Mouse (Mus musculus) MEL (cell line): ENCODE data around the gene Nop9. TPM values are rescaled to one million over a fixed set of nuclear protein-coding genes. Genes with fewer than 3 reads are reported as not detected.

Experiments
- DNase-seq: peaks from one replicate; pipeline ENCODE4 v3.0.0; 2011; ENCODE audit warnings: low read depth, low spot score
- H3K27ac ChIP-seq: 2 replicates; pipeline ENCODE4 v1.5.1; 2012; ENCODE audit warnings: low read depth, mild to moderate bottlenecking, control low read depth, low read length, moderate library complexity; ENCODE audit not compliant: control insufficient read depth
- H3K27me3 ChIP-seq, 2 experiments: fragments of 150-350 bp in 1 of 2; sonication (generic) in 1 of 2; 2 replicates each; pipeline ENCODE4 v1.6.1; 2012; ENCODE audit warnings: low read length in 2 of 2, mild to moderate bottlenecking in 2 of 2, improper control_type of control experiment in 1 of 2, moderate library complexity in 1 of 2; ENCODE audit not compliant: insufficient read depth in 2 of 2, control insufficient read depth in 1 of 2
- H3K36me3 ChIP-seq, 2 experiments: 2 replicates each; pipeline ENCODE4 v1.6.1; 2012 to 2014; ENCODE audit warnings: low read length in 2 of 2, improper control_type of control experiment in 1 of 2, inconsistent platforms in 1 of 2, mild to moderate bottlenecking in 1 of 2; ENCODE audit not compliant: insufficient read depth in 2 of 2, control insufficient read depth in 1 of 2
- H3K4me1 ChIP-seq, 2 experiments: fragments of 150-350 bp in 1 of 2; sonication (generic) in 1 of 2; 2 replicates each; pipeline ENCODE4 v1.6.1; 2012; ENCODE audit warnings: low read length in 2 of 2, improper control_type of control experiment in 1 of 2, mild to moderate bottlenecking in 1 of 2; ENCODE audit not compliant: insufficient read depth in 2 of 2, control insufficient read depth in 1 of 2
- H3K4me3 ChIP-seq, 2 experiments: fragments of 150-350 bp in 1 of 2; sonication (generic) in 1 of 2; 2 replicates each; pipeline ENCODE4 v1.5.1; 2012; ENCODE audit warnings: low read depth in 2 of 2, low read length in 2 of 2, mild to moderate bottlenecking in 2 of 2, moderate library complexity in 2 of 2, control low read depth in 1 of 2, improper control_type of control experiment in 1 of 2; ENCODE audit not compliant: control insufficient read depth in 1 of 2, insufficient read depth in 1 of 2
- H3K79me2 ChIP-seq: 2 replicates; pipeline ENCODE4 v1.6.1; 2012; ENCODE audit warnings: mild to moderate bottlenecking, low read length, moderate library complexity; ENCODE audit not compliant: control insufficient read depth, poor library complexity, insufficient read depth
- H3K9ac ChIP-seq: 2 replicates; pipeline ENCODE4 v1.6.1; 2012; ENCODE audit warnings: low read depth, mild to moderate bottlenecking, control low read depth, low read length, moderate library complexity; ENCODE audit not compliant: control insufficient read depth, poor library complexity, severe bottlenecking
- H3K9me3 ChIP-seq: fragments of 150-350 bp; sonication (generic); replicated peaks from 2 replicates; pipeline ENCODE4 v1.6.1; 2012; ENCODE audit warnings: mild to moderate bottlenecking, low read length, improper control_type of control experiment, moderate library complexity; ENCODE audit not compliant: insufficient read depth
- BHLHE40 ChIP-seq: IDR thresholded peaks from 2 replicates; pipeline ENCODE4 v1.6.1; 2012; ENCODE audit warnings: low read depth, mild to moderate bottlenecking, inconsistent platforms, low read length, improper control_type of control experiment, borderline replicate concordance
- CHD1 ChIP-seq: IDR thresholded peaks from 2 replicates; pipeline ENCODE4 v1.6.1; 2012; ENCODE audit warnings: low read depth, mild to moderate bottlenecking, inconsistent platforms, low read length, improper control_type of control experiment
- CTCF ChIP-seq, 3 experiments: IDR thresholded peaks in 2 of 3; conservative IDR thresholded peaks in 1 of 3; 2 replicates each; pipeline ENCODE4 v1.5.1; 2011 to 2012; ENCODE audit warnings: low read length in 3 of 3, low read depth in 2 of 3, mild to moderate bottlenecking in 2 of 3, improper control_type of control experiment in 1 of 3, inconsistent platforms in 1 of 3, mixed read lengths in 1 of 3, moderate library complexity in 1 of 3; ENCODE audit not compliant: control insufficient read depth in 1 of 3, insufficient read depth in 1 of 3, poor library complexity in 1 of 3, severe bottlenecking in 1 of 3
- ELF1 ChIP-seq: IDR thresholded peaks from 2 replicates; pipeline ENCODE4 v1.6.1; 2014; ENCODE audit warnings: low read depth, mild to moderate bottlenecking, inconsistent platforms, low read length, improper control_type of control experiment, moderate library complexity
- EP300 ChIP-seq, 2 experiments: IDR thresholded peaks; 2 replicates each; pipeline ENCODE4 v1.6.1; 2011; ENCODE audit warnings: improper control_type of control experiment in 2 of 2, low read length in 2 of 2, low read depth in 1 of 2, mild to moderate bottlenecking in 1 of 2
- ETS1 ChIP-seq: IDR thresholded peaks from 2 replicates; pipeline ENCODE4 v1.6.1; 2012; ENCODE audit warnings: low read depth, mild to moderate bottlenecking, inconsistent platforms, low read length, improper control_type of control experiment, moderate library complexity
- GABPA ChIP-seq: IDR thresholded peaks from 2 replicates; pipeline ENCODE4 v1.6.1; 2012; ENCODE audit warnings: low read depth, mild to moderate bottlenecking, inconsistent platforms, low read length, improper control_type of control experiment, moderate library complexity
- GATA1 ChIP-seq: IDR thresholded peaks from 2 replicates; pipeline ENCODE4 v1.6.1; 2011; ENCODE audit warnings: low read depth, low read length, improper control_type of control experiment
- MAFK ChIP-seq: IDR thresholded peaks from 2 replicates; pipeline ENCODE4 v1.6.1; 2011; ENCODE audit warnings: low read depth, mild to moderate bottlenecking, low read length, improper control_type of control experiment, borderline replicate concordance
- MAX ChIP-seq: IDR thresholded peaks from 2 replicates; pipeline ENCODE4 v1.6.1; 2011; ENCODE audit warnings: low read length, improper control_type of control experiment
- MAZ ChIP-seq: IDR thresholded peaks from 2 replicates; pipeline ENCODE4 v1.6.1; 2012; ENCODE audit warnings: low read depth, mild to moderate bottlenecking, inconsistent platforms, low read length, improper control_type of control experiment
- MYB ChIP-seq: IDR thresholded peaks from 2 replicates; pipeline ENCODE4 v1.6.1; 2011; ENCODE audit warnings: mild to moderate bottlenecking, low read depth, low read length, improper control_type of control experiment
- MYC ChIP-seq: IDR thresholded peaks from 2 replicates; pipeline ENCODE4 v1.6.1; 2011; ENCODE audit warnings: low read depth, mild to moderate bottlenecking, low read length, improper control_type of control experiment, moderate library complexity
- NELFE ChIP-seq: IDR thresholded peaks from 2 replicates; pipeline ENCODE4 v1.6.1; 2011; ENCODE audit warnings: low read depth, low read length, improper control_type of control experiment
- POLR2A ChIP-seq, 2 experiments: IDR thresholded peaks; 2 replicates each; pipeline ENCODE4 v1.6.1; 2011 to 2012; ENCODE audit warnings: low read length in 2 of 2, mild to moderate bottlenecking in 2 of 2, control low read depth in 1 of 2, improper control_type of control experiment in 1 of 2, low read depth in 1 of 2, moderate library complexity in 1 of 2; ENCODE audit not compliant: control insufficient read depth in 1 of 2, insufficient read depth in 1 of 2, poor library complexity in 1 of 2
- POLR2AphosphoS2 ChIP-seq: IDR thresholded peaks from 2 replicates; pipeline ENCODE4 v1.6.1; 2011; ENCODE audit warnings: low read length, improper control_type of control experiment
- RAD21 ChIP-seq: IDR thresholded peaks from 2 replicates; pipeline ENCODE4 v1.6.1; 2011; ENCODE audit warnings: mild to moderate bottlenecking, low read depth, low read length, improper control_type of control experiment
- SIN3A ChIP-seq: IDR thresholded peaks from 2 replicates; pipeline ENCODE4 v1.6.1; 2012; ENCODE audit warnings: low read length, improper control_type of control experiment, inconsistent platforms
- SMC3 ChIP-seq: IDR thresholded peaks from 2 replicates; pipeline ENCODE4 v1.6.1; 2011; ENCODE audit warnings: low read depth, low read length, improper control_type of control experiment
- TAL1 ChIP-seq: IDR thresholded peaks from 2 replicates; pipeline ENCODE4 v1.6.1; 2012; ENCODE audit warnings: mild to moderate bottlenecking, inconsistent platforms, low read length, moderate library complexity, mixed read lengths
- TBP ChIP-seq: IDR thresholded peaks from 2 replicates; pipeline ENCODE4 v1.8.0; 2011; ENCODE audit warnings: low read depth, low read length, improper control_type of control experiment
- UBTF ChIP-seq: IDR thresholded peaks from 2 replicates; pipeline ENCODE4 v1.6.1; 2012; ENCODE audit warnings: low read depth, mild to moderate bottlenecking, inconsistent platforms, low read length, improper control_type of control experiment, moderate library complexity, borderline replicate concordance; ENCODE audit not compliant: insufficient read depth
- USF1 ChIP-seq: IDR thresholded peaks from 2 replicates; pipeline ENCODE4 v1.6.1; 2014; ENCODE audit warnings: low read depth, mild to moderate bottlenecking, inconsistent platforms, low read length, improper control_type of control experiment, moderate library complexity
- USF2 ChIP-seq, 2 experiments: IDR thresholded peaks; 2 replicates each; pipeline ENCODE4 v1.6.1; 2011 to 2012; ENCODE audit warnings: improper control_type of control experiment in 2 of 2, low read length in 2 of 2, borderline replicate concordance in 1 of 2, inconsistent platforms in 1 of 2, low read depth in 1 of 2, mild to moderate bottlenecking in 1 of 2; ENCODE audit not compliant: insufficient read depth in 1 of 2
- ZC3H11A ChIP-seq: IDR thresholded peaks from 2 replicates; pipeline ENCODE4 v1.6.1; 2012; ENCODE audit warnings: low read depth, mild to moderate bottlenecking, inconsistent platforms, low read length, improper control_type of control experiment
- ZMIZ1 ChIP-seq: IDR thresholded peaks from 2 replicates; pipeline ENCODE4 v1.6.1; 2012; ENCODE audit warnings: low read depth, mild to moderate bottlenecking, inconsistent platforms, low read length, improper control_type of control experiment, moderate library complexity
- polyA plus RNA-seq, 2 experiments: library from polyadenylated mRNA; stranded (reverse) in 1 of 2; unstranded in 1 of 2; fragments of >175 nt in 1 of 2; fragments of >200 nt in 1 of 2; gene quantifications; 2 replicates each; pipeline versions ENCODE4 v1.2.1 to v1.2.4; 2012; ENCODE audit warnings: low replicate concordance in 2 of 2, low read depth in 1 of 2; ENCODE audit not compliant: insufficient read length in 2 of 2, insufficient read depth in 1 of 2, missing spikeins in 1 of 2
- total RNA-seq: library from RNA; depleted of rRNA; stranded (reverse); fragments of 300-350 nt; gene quantifications from 2 replicates; pipeline ENCODE4 v1.2.3, GENCODE M21; 2012

Gene Nop9
- total and polyA plus RNA-seq, 3 experiments: 47.8 to 112 TPM; not detected in 1

- peaks cover 2% of the 10 kb centered on the region; the same call in 1 of the 2 replicates for H3K79me2 ChIP-seq
- DNase-seq: no peak
- H3K9ac ChIP-seq: no peak overlapping the region
- no peak for TF ChIP-seq POLR2AphosphoS2
- TF ChIP-seq GATA1: no peak
- no peak for TF ChIP-seq USF2 (IDR thresholded peaks at IDR 0.05; ENCODE audit: borderline replicate concordance in 1 of 2, insufficient read depth in 1 of 2, low read depth in 1 of 2, low read length in 2 of 2)
- H3K9me3 ChIP-seq: no peaks in the 10 kb centered on the region
- no peaks in the 10 kb centered on the region for H3K27me3 ChIP-seq
- H3K4me1 ChIP-seq: peaks cover 26 to 46% of the 10 kb centered on the region in 2 experiments
- H3K4me3 ChIP-seq: no peak overlapping the region
- peaks cover 0 to 37% of the 10 kb centered on the region in 2 experiments; a peak in 2 of 4 replicates for H3K36me3 ChIP-seq
- no peak overlapping the region for H3K27ac ChIP-seq
Measured at GRCm38 (mm10) chr14:55726261-55726660, 19.2 kb upstream of the Nop9 start.

GRCm38 (mm10) chr14:55727889-55728685 lies 17.4 kb upstream of the Nop9 start:
- Histone ChIP-seq H3K4me1 (peaks cover 22 to 41% of the 10 kb centered on the region in 2 experiments), H3K9me3 (no peaks in the 10 kb centered on the region), H3K4me3 (no peak overlapping the region)

GRCm38 (mm10) chr14:55730116-55730515 lies 15.4 kb upstream of the Nop9 start:
- Histone ChIP-seq H3K27ac (no peak overlapping the region), H3K4me3 (no peak overlapping the region), H3K36me3 (peaks cover 0 to 24% of the 10 kb centered on the region in 2 experiments; a peak in 2 of 4 replicates), H3K27me3 (no peaks in the 10 kb centered on the region), H3K4me1 (peaks cover 13 to 45% of the 10 kb centered on the region in 2 experiments), H3K9me3 (no peaks in the 10 kb centered on the region), H3K79me2 (no peaks in the 10 kb centered on the region), H3K9ac (no peak overlapping the region)
- TF ChIP-seq NELFE: no peak
- TF ChIP-seq POLR2AphosphoS2: no peak
- no peak for TF ChIP-seq MYB
- TF ChIP-seq TAL1: no peak
- no peak for TF ChIP-seq CHD1
- no peak for TF ChIP-seq MAFK
- no peak for TF ChIP-seq UBTF
- TF ChIP-seq BHLHE40: no peak
- DNase-seq: no peak

More at GRCm38 (mm10) chr14:55727889-55728685, 17.4 kb upstream of the Nop9 start:
- Histone ChIP-seq H3K79me2 (no peaks in the 10 kb centered on the region), H3K27ac (no peak overlapping the region), H3K36me3 (peaks cover 0 to 33% of the 10 kb centered on the region in 2 experiments; a peak in 2 of 4 replicates), H3K9ac (no peak overlapping the region), H3K27me3 (no peaks in the 10 kb centered on the region)
- TF ChIP-seq EP300 (IDR thresholded peaks at IDR 0.05; ENCODE audit: low read depth in 1 of 2, low read length in 2 of 2): no peak
- TF ChIP-seq TBP: no peak
- TF ChIP-seq SMC3: no peak
- TF ChIP-seq CHD1: no peak
- TF ChIP-seq GABPA: no peak
- TF ChIP-seq MAX: no peak
- no peak for TF ChIP-seq GATA1
- TF ChIP-seq CTCF (IDR thresholded peaks at IDR 0.05 in 2 of 3, conservative IDR thresholded peaks at IDR 0.05 in 1 of 3; ENCODE audit: control insufficient read depth in 1 of 3, insufficient read depth in 1 of 3, low read depth in 2 of 3, low read length in 3 of 3, poor library complexity in 1 of 3, severe bottlenecking in 1 of 3): no peak
- TF ChIP-seq ZC3H11A: no peak
- TF ChIP-seq ETS1: no peak
- TF ChIP-seq USF1: no peak
- no peak for TF ChIP-seq ZMIZ1
- TF ChIP-seq MAZ: no peak
- TF ChIP-seq ELF1: no peak
- TF ChIP-seq POLR2A (IDR thresholded peaks at IDR 0.05; ENCODE audit: control insufficient read depth in 1 of 2, insufficient read depth in 1 of 2, low read depth in 1 of 2, low read length in 2 of 2, poor library complexity in 1 of 2): no peak
- TF ChIP-seq SIN3A: no peak
- TF ChIP-seq MYC: no peak
- TF ChIP-seq RAD21: no peak
- no peak for DNase-seq
